Mouse (Mus musculus): ENCODE measurements around the gene Fanci. TPM values are rescaled to one million over a fixed set of nuclear protein-coding genes. Genes with fewer than 3 reads are reported as not detected.

Gene Fanci
- polyA plus RNA-seq, 1 experiment, result 10.7 TPM

DNA sequence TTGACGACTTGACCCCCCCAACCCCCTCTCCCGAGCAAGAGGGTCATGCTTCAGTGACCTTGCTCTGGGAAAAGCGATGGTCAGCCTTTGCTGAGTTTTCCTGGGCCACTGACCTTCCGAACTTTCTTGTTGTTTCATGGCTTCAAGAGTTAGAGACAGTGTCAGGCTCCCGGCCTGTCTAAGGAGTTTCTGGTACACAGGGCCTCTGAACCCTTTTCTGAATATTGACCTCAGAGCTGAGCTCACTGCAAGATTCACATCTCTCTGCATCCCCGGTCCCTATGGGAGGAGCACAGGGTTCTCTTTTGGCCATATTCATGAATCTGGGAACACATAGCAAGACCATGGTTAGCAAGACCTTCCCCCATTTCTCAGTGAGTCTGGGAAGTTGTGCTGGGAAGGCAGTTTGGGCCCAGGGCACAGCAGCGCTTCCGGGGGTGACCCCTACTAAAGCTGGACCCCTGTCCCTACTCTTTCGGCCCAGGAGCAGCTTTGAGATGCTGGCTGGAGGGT, 105.1 kb downstream of the Fanci start:
- no peaks in the 10 kb centered on the region for H3K4me1 ChIP-seq (ENCODE audit: control insufficient read depth, insufficient read depth, low read length)
- no peak overlapping the region for H3K4me3 ChIP-seq (ENCODE audit: insufficient read depth, low read length)
- no peak for TF ChIP-seq CTCF (IDR thresholded peaks at IDR 0.05; ENCODE audit: borderline replicate concordance, insufficient read depth, low read length)
- no peak for TF ChIP-seq POLR2A (IDR thresholded peaks at IDR 0.05; ENCODE audit: low read depth, low read length)
- no peak overlapping the region for H3K27ac ChIP-seq (ENCODE audit: insufficient read depth, low read length)

GRCm38 (mm10) chr7:79497701-79498115, 106.0 kb downstream of the Fanci start:
- Histone ChIP-seq H3K4me1 (ENCODE audit: control insufficient read depth, insufficient read depth, low read length) (no peaks in the 10 kb centered on the region), H3K4me3 (ENCODE audit: insufficient read depth, low read length) (no peak overlapping the region), H3K27ac (ENCODE audit: insufficient read depth, low read length) (no peak overlapping the region)
- TF ChIP-seq CTCF (IDR thresholded peaks at IDR 0.05; ENCODE audit: borderline replicate concordance, insufficient read depth, low read length) (no peak), POLR2A (IDR thresholded peaks at IDR 0.05; ENCODE audit: low read depth, low read length) (no peak)

DNA sequence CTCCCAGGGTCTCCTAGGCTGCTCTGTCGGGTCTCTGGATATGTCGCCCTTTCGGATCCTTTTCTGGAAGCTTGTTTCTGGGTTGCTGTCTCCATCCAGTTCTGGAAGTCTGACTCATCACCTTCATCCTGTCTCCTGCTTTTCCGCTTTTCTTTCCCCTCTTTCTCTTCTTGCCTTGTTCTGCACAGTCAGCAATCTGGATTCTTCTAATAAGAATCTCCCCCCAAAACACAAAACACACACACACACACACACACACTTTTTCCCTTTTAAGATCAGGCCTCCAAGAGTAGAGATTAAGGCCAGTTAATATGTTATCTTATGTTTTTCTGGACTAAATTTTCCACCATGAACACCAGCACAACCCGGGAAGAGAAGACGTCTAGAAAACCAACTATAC, 106.6 kb downstream of the Fanci start:
- Histone ChIP-seq H3K4me3 (ENCODE audit: insufficient read depth, low read length) (no peak overlapping the region), H3K4me1 (ENCODE audit: control insufficient read depth, insufficient read depth, low read length) (no peaks in the 10 kb centered on the region), H3K27ac (ENCODE audit: insufficient read depth, low read length) (no peak overlapping the region)
- TF ChIP-seq CTCF (IDR thresholded peaks at IDR 0.05; ENCODE audit: borderline replicate concordance, insufficient read depth, low read length), result no peak
- TF ChIP-seq POLR2A (IDR thresholded peaks at IDR 0.05; ENCODE audit: low read depth, low read length), result no peak

DNA sequence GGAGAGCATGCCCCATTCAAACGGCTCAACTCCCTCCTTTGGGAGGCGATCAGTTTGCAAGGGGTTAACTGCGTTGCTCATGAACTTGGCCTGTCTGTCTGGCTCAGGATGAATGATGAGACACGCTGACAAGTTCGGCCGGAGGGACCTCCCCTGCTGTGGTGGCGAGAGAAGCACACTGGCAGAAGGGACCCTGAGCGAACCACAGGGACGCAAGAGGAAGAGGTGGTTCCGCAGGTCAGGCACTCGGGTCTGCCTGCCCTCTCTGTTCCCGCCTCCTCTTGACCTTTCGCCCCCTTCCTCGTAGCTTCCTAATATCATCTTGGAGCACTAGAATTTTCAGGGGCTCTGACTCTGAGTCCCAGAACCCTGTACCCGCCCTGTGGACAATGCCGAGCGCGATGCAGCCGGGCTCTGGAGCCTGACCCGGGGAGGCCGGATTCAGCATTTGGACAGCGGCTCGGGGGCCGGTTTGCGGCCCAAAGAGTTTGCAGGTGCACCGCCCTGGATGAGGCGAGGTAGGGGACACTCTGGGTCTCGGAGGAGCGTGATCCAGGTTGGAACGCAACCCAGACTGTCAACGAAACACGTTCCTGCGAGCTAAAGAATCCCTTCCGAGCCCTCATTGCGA, 107.4 kb downstream of the Fanci start:
- H3K27ac ChIP-seq (ENCODE audit: insufficient read depth, low read length), result no peak overlapping the region
- TF ChIP-seq POLR2A (IDR thresholded peaks at IDR 0.05; ENCODE audit: low read depth, low read length) (no peak), CTCF (IDR thresholded peaks at IDR 0.05; ENCODE audit: borderline replicate concordance, insufficient read depth, low read length) (no peak)
- no peaks in the 10 kb centered on the region for H3K4me1 ChIP-seq (ENCODE audit: control insufficient read depth, insufficient read depth, low read length)
- H3K4me3 ChIP-seq (ENCODE audit: insufficient read depth, low read length), result no peak overlapping the region

Other genes with a start within 250 kb of the Fanci start
- gene Mfge8, start 242.9 kb upstream of the Fanci start, polyA plus RNA-seq (2011; ENCODE audit: insufficient read length, low read depth, missing spikeins), result 217 and 303 TPM in 2 replicates
- 80.4 and 80.5 TPM in 2 replicates for gene Abhd2, start 118.7 kb upstream of the Fanci start, polyA plus RNA-seq (2011; ENCODE audit: insufficient read length, low read depth, missing spikeins)
- not detected in 2 replicates for gene Rlbp1, start 4.9 kb upstream of the Fanci start, polyA plus RNA-seq (2011; ENCODE audit: insufficient read length, low read depth, missing spikeins)
- 53.6 and 60.5 TPM in 2 replicates for gene Polg, start 74.4 kb downstream of the Fanci start, polyA plus RNA-seq (2011; ENCODE audit: insufficient read length, low read depth, missing spikeins)
- gene Rhcg, start 225.7 kb downstream of the Fanci start, polyA plus RNA-seq (2011; ENCODE audit: insufficient read length, low read depth, missing spikeins), result not detected in 2 replicates